Mouse (Mus musculus): Measurements from ENCODE around the gene Myct1.

DNA sequence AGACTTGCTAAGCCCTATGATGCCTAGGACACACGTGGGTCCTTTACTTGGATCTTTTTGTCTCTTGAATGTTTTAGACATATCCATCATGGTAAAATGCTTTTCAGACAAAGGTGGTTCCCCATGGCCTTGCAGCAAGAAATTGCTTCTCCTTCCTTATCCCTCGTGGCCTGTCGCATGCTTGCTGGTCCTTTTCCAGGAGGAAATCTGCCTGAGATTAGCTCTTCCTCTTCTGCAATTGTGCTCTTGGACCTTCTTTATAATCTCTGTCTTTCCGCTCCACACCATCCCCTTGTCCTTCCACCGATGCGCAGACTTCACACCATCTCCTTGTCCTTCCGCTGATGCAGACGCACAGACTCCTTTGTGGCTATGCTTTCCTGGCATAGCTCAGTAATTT, 23.5 kb upstream of the Myct1 start:
- TF ChIP-seq CTCF (IDR thresholded peaks at IDR 0.05; ENCODE audit: control insufficient read depth, insufficient read depth, low read length) (no peak), POLR2A (IDR thresholded peaks at IDR 0.05; ENCODE audit: borderline replicate concordance, control insufficient read depth, low read depth, low read length) (no peak)
